Mouse (Mus musculus): ENCODE data around the gene Adcy5. TPM values are rescaled to one million over a fixed set of nuclear protein-coding genes. Genes with fewer than 3 reads are reported as not detected.
A peak's percentile ranks its signal among the peaks of the same experiment; 100 is the strongest.

Adcy5 gene
- polyA plus RNA-seq, 1 experiment from 2014 or later, result 1.4 TPM

DNA sequence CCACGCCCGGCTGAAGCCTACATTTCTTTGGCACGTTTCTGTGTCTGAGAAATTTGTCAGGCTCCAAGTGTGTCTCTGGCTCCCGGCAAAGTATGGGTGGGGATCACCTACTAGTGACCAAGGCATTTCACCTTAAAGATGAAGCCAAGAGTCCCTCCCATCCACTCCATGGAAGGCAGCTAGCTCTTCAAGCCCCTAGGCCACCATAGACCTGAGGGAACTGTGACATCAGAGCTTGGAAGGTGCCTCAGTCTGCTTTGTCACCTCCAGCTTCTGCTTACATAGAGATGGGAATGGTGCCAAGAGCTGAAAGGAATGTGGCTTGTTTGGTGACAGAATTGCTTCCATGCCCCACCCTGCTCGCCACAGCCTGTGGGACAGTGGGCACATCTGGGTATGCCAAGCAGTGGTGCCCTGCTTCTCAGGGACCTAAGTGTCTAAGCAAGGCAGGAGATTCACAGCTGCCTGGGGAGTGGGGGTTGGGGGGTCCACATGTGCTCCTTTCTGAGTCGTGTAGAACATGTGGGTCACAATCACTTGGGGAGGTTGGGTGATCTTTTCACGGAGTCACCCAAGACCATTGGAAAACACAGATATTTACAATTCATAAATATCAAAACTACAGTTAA lies 38.2 kb upstream of the Adcy5 start:
- Histone ChIP-seq H3K27me3 (ENCODE audit: control insufficient read depth, insufficient read depth, low read length) (no peaks in the 10 kb centered on the region), H3K4me2 (ENCODE audit: low read depth, low read length) (no peak overlapping the region), H3K36me3 (replicated peaks; ENCODE audit: control insufficient read depth, insufficient read depth, low read depth, low read length) (no peaks in the 10 kb centered on the region), H3K9me3 (replicated peaks; ENCODE audit: control insufficient read depth, low read length) (no peaks in the 10 kb centered on the region), H3K4me1 (ENCODE audit: control insufficient read depth, insufficient read depth, low read length) (no peaks in the 10 kb centered on the region), H3K27ac (replicated peaks; ENCODE audit: low read depth, low read length) (no peak overlapping the region), H3K4me3 (ENCODE audit: low read depth, low read length) (no peak overlapping the region), H3K9ac (replicated peaks; ENCODE audit: low read length) (no peak overlapping the region)
- ATAC-seq (replicated peaks; ENCODE audit: insufficient number of reproducible peaks, low FRiP score, low TSS enrichment, low read depth), result no peak
- 89% methylated on average over 7 of the region's 7 CpGs for WGBS
- no peak for DNase-seq (ENCODE audit: low spot score)

DNA sequence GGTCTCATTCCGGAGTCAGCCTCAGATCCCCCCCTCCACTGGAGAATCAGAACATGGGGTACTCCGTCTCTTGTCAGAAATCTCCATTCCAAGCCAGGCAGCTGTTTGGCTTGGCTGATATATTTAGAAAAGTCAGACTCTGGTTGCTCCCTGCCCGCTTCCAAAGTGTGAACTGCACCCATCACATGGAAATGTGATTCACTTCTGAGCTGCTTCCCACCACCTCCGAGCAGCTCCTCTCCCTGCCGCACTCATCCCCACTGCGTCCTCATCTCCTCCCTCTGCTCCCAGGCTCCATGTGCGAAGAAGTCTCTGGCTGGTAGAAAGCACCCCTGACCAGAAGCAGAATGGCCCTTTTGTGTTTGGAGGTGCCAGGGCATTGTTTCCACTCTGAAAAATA lies 37.2 kb upstream of the Adcy5 start:
- Histone ChIP-seq H3K27me3 (ENCODE audit: control insufficient read depth, insufficient read depth, low read length) (no peaks in the 10 kb centered on the region), H3K27ac (replicated peaks; ENCODE audit: low read depth, low read length) (no peak overlapping the region), H3K4me2 (ENCODE audit: low read depth, low read length) (no peak overlapping the region), H3K9ac (replicated peaks; ENCODE audit: low read length) (no peak overlapping the region), H3K9me3 (replicated peaks; ENCODE audit: control insufficient read depth, low read length) (no peaks in the 10 kb centered on the region), H3K36me3 (replicated peaks; ENCODE audit: control insufficient read depth, insufficient read depth, low read depth, low read length) (no peaks in the 10 kb centered on the region), H3K4me3 (ENCODE audit: low read depth, low read length) (no peak overlapping the region), H3K4me1 (ENCODE audit: control insufficient read depth, insufficient read depth, low read length) (no peaks in the 10 kb centered on the region)
- ATAC-seq (replicated peaks; ENCODE audit: insufficient number of reproducible peaks, low FRiP score, low TSS enrichment, low read depth), result no peak
- DNase-seq (ENCODE audit: low spot score), result no peak
- WGBS, result 64% methylated on average over 7 of the region's 7 CpGs

DNA sequence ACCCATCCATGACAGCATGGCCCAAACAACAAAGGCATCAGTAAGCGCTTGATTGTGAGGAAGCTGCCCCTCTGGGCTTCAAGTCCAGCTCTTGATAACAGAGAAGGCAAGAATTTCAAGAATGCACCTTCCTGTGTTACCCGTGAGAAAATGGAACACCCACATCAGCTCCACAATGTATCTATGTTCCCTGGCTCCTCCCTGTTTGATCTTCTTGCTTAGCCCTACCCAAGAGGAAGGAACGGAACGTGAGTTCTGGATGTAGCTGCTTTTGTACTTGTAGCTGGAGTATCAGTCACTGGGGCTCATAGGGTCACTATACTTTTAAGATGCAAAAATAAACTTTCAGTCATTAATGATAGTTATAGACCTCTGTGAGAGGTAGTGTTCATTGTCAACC lies 34.1 kb upstream of the Adcy5 start:
- Histone ChIP-seq H3K9me3 (replicated peaks; ENCODE audit: control insufficient read depth, low read length) (no peaks in the 10 kb centered on the region), H3K36me3 (replicated peaks; ENCODE audit: control insufficient read depth, insufficient read depth, low read depth, low read length) (no peaks in the 10 kb centered on the region), H3K27ac (replicated peaks; ENCODE audit: low read depth, low read length) (no peak overlapping the region), H3K4me2 (ENCODE audit: low read depth, low read length) (no peak overlapping the region), H3K27me3 (ENCODE audit: control insufficient read depth, insufficient read depth, low read length) (no peaks in the 10 kb centered on the region), H3K4me1 (ENCODE audit: control insufficient read depth, insufficient read depth, low read length) (no peaks in the 10 kb centered on the region), H3K4me3 (ENCODE audit: low read depth, low read length) (no peak overlapping the region), H3K9ac (replicated peaks; ENCODE audit: low read length) (no peak overlapping the region)
- ATAC-seq (replicated peaks; ENCODE audit: insufficient number of reproducible peaks, low FRiP score, low TSS enrichment, low read depth) (no peak), DNase-seq (ENCODE audit: low spot score) (no peak)
- WGBS, result 66% methylated on average over 4 of the region's 4 CpGs

DNA sequence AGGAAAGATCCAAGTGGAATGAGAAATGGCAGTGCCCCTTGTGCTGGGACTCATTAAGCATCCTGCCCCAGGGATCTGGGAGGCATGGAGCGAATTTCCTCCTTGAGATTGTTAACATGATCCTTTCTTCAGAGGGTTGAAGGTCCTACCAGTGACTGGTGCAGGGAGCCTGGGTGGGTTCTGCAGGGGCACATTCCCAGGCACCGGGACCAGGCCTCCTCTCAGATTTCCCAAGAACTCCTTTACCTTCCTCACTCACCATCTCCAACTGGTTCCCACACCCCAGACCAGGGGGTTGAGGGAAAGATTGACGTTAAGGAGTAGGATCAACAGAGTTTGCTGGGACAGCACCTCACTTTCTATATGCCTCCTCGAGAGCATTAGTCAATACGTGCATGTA lies 27.4 kb upstream of the Adcy5 start:
- DNase-seq (ENCODE audit: low spot score) (peak; percentile 52), ATAC-seq (replicated peaks; ENCODE audit: insufficient number of reproducible peaks, low FRiP score, low TSS enrichment, low read depth) (no peak)
- H3K4me3 ChIP-seq (ENCODE audit: low read depth, low read length), result no peak overlapping the region
- 62% methylated on average over 5 of the region's 5 CpGs for WGBS
- H3K9ac ChIP-seq (replicated peaks; ENCODE audit: low read length), result no peak overlapping the region
- H3K27ac ChIP-seq (replicated peaks; ENCODE audit: low read depth, low read length), result no peak overlapping the region
- H3K9me3 ChIP-seq (replicated peaks; ENCODE audit: control insufficient read depth, low read length), result no peaks in the 10 kb centered on the region
- no peaks in the 10 kb centered on the region for H3K36me3 ChIP-seq (replicated peaks; ENCODE audit: control insufficient read depth, insufficient read depth, low read depth, low read length)
- H3K27me3 ChIP-seq (ENCODE audit: control insufficient read depth, insufficient read depth, low read length), result no peaks in the 10 kb centered on the region
- H3K4me2 ChIP-seq (ENCODE audit: low read depth, low read length), result no peak overlapping the region
- no peaks in the 10 kb centered on the region for H3K4me1 ChIP-seq (ENCODE audit: control insufficient read depth, insufficient read depth, low read length)

DNA sequence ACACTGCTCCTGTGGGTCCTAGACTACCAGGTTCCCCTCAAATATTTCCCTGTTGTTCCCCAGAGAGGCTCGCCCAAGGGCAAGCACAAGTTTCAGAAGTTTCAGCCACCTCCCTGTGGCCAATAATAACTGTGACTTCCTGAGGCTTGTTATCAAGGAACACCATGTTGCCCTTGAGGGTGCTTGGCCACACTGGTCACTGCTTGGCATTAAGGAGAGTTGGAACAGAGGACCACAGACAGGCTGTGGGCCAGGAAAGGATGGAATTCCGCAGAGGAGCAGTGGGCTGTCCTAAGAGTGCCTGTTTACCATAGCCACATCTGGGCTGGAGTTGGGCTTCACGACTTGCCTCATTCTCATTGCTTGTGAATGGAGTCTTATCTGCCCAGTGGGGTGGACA lies 24.5 kb upstream of the Adcy5 start:
- Histone ChIP-seq H3K4me2 (ENCODE audit: low read depth, low read length) (no peak overlapping the region), H3K4me3 (ENCODE audit: low read depth, low read length) (no peak overlapping the region), H3K9me3 (replicated peaks; ENCODE audit: control insufficient read depth, low read length) (no peaks in the 10 kb centered on the region), H3K36me3 (replicated peaks; ENCODE audit: control insufficient read depth, insufficient read depth, low read depth, low read length) (no peaks in the 10 kb centered on the region), H3K4me1 (ENCODE audit: control insufficient read depth, insufficient read depth, low read length) (no peaks in the 10 kb centered on the region), H3K27me3 (ENCODE audit: control insufficient read depth, insufficient read depth, low read length) (no peaks in the 10 kb centered on the region), H3K9ac (replicated peaks; ENCODE audit: low read length) (no peak overlapping the region), H3K27ac (replicated peaks; ENCODE audit: low read depth, low read length) (no peak overlapping the region)
- DNase-seq (ENCODE audit: low spot score), result no peak
- WGBS, result 85% methylated on average over 3 of the region's 3 CpGs
- no peak for ATAC-seq (replicated peaks; ENCODE audit: insufficient number of reproducible peaks, low FRiP score, low TSS enrichment, low read depth)

DNA sequence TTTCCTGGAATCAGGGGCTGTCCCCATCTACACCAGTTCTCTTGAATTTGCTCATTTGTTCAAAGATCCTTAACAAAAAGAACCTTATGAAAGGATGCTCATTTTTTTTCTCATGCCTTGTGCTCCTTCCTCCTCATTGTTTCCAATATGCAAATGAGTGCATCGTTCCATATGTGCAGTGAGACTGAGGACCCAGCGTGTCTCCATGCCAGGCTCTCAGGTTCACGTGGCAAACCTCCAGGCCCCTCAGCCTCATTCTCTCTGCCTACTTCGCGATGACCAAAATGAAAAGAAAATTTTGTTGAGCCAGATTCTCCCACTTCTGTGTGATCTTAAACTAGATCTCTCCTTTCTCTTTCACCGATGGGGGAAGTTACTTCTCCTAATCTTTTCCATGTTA lies 15.3 kb upstream of the Adcy5 start:
- no peaks in the 10 kb centered on the region for H3K36me3 ChIP-seq (replicated peaks; ENCODE audit: control insufficient read depth, insufficient read depth, low read depth, low read length)
- H3K9ac ChIP-seq (replicated peaks; ENCODE audit: low read length), result no peak overlapping the region
- 74% methylated on average over 6 of the region's 6 CpGs for WGBS
- no peak overlapping the region for H3K27ac ChIP-seq (replicated peaks; ENCODE audit: low read depth, low read length)
- peaks cover 3% of the 10 kb centered on the region for H3K4me1 ChIP-seq (ENCODE audit: control insufficient read depth, insufficient read depth, low read length)
- no peaks in the 10 kb centered on the region for H3K27me3 ChIP-seq (ENCODE audit: control insufficient read depth, insufficient read depth, low read length)
- no peak overlapping the region for H3K4me3 ChIP-seq (ENCODE audit: low read depth, low read length)
- no peak for DNase-seq (ENCODE audit: low spot score)
- H3K9me3 ChIP-seq (replicated peaks; ENCODE audit: control insufficient read depth, low read length), result no peaks in the 10 kb centered on the region
- no peak for ATAC-seq (replicated peaks; ENCODE audit: insufficient number of reproducible peaks, low FRiP score, low TSS enrichment, low read depth)
- no peak overlapping the region for H3K4me2 ChIP-seq (ENCODE audit: low read depth, low read length)

DNA sequence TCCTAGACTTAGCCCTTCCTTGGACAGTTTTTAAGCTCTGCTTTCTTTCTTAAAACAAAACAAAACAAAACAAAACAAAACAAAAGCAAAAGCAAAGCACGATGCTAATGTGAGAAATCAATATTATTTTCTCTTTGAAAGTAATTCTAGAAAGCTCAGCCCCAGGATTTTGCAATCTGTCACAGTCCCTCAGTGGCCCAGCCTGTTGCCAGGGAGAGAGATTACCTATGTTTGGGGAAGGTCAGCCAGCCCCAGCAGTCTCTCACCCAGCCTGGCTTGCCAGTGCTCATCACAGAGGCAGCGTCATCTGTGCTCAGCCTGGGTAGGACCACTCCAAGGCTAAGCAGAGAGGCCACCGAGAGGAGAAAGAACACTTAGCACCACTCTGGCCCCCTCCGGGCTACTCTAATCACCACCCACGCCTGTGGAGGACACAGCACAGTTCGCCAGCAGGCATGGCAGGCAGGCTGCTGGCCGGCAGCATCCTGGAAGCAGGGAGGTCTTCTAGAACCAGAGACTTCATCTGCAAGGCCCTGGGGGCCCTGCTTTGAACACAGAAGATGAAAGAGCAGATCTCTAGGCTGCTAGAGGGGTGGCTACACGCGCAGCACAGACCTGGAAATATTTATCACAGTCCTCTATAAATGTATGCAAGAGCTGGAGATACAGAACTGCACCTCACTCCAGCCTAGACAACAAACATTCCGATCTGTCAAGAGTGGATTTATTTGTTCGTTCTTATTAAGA lies 14.6 kb upstream of the Adcy5 start:
- no peak overlapping the region for H3K27ac ChIP-seq (replicated peaks; ENCODE audit: low read depth, low read length)
- peaks cover 3% of the 10 kb centered on the region for H3K4me1 ChIP-seq (ENCODE audit: control insufficient read depth, insufficient read depth, low read length)
- no peaks in the 10 kb centered on the region for H3K9me3 ChIP-seq (replicated peaks; ENCODE audit: control insufficient read depth, low read length)
- no peak overlapping the region for H3K4me3 ChIP-seq (ENCODE audit: low read depth, low read length)
- H3K4me2 ChIP-seq (ENCODE audit: low read depth, low read length), result peak overlapping the region; percentile 21; the same call in 1 of the 2 replicates
- WGBS, result 22% methylated on average over 11 of the region's 11 CpGs
- peak; percentile 45 for DNase-seq (ENCODE audit: low spot score)
- ATAC-seq (replicated peaks; ENCODE audit: insufficient number of reproducible peaks, low FRiP score, low TSS enrichment, low read depth), result 0 out of 2 replicates have a peak, but pooled peaks have one; percentile 62
- no peaks in the 10 kb centered on the region for H3K36me3 ChIP-seq (replicated peaks; ENCODE audit: control insufficient read depth, insufficient read depth, low read depth, low read length)
- H3K27me3 ChIP-seq (ENCODE audit: control insufficient read depth, insufficient read depth, low read length), result no peaks in the 10 kb centered on the region
- no peak overlapping the region; the same call in 1 of the 2 replicates for H3K9ac ChIP-seq (replicated peaks; ENCODE audit: low read length)

DNA sequence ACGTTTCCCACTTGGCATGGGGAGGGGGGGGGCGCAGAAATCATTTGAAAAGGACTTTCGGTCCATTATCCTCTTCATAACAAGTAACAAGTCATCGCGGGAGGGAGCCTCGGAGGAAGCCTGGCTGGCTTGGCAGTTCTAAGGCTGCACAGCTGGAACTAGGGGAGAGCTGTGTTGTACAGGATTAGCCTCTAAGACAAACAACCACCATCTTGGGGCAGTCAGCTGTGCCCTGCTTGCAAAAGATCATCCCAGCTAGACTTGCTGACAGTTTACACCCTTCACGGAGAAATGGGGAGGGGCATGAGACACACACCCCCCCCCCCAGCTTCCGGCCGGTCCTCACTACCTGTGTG lies 14.1 kb upstream of the Adcy5 start:
- DNase-seq (ENCODE audit: low spot score), result peak; percentile 39

More for the DNA sequence above, 14.1 kb upstream of the Adcy5 start:
- ATAC-seq (replicated peaks; ENCODE audit: insufficient number of reproducible peaks, low FRiP score, low TSS enrichment, low read depth), result no peak
- Histone ChIP-seq H3K4me2 (ENCODE audit: low read depth, low read length) (no peak overlapping the region), H3K9ac (replicated peaks; ENCODE audit: low read length) (no peak overlapping the region), H3K9me3 (replicated peaks; ENCODE audit: control insufficient read depth, low read length) (no peaks in the 10 kb centered on the region), H3K27ac (replicated peaks; ENCODE audit: low read depth, low read length) (no peak overlapping the region), H3K4me1 (ENCODE audit: control insufficient read depth, insufficient read depth, low read length) (peaks cover 3% of the 10 kb centered on the region), H3K4me3 (ENCODE audit: low read depth, low read length) (no peak overlapping the region), H3K36me3 (replicated peaks; ENCODE audit: control insufficient read depth, insufficient read depth, low read depth, low read length) (no peaks in the 10 kb centered on the region), H3K27me3 (ENCODE audit: control insufficient read depth, insufficient read depth, low read length) (no peaks in the 10 kb centered on the region)
- WGBS, result 48% methylated on average over 9 of the region's 9 CpGs

Measured in embryonic facial prominence, embryonic 11.5 days (tissue).